Comparison of ENCODE assay signal across 8 mouse cellular contexts in genomic region chr4:123200771-123201185, GRCm38 (mm10). TPM values are rescaled to one million over a fixed set of nuclear protein-coding genes. Genes with fewer than 3 reads are reported as not detected.
A peak's percentile ranks its signal among the peaks of the same experiment; 100 is the strongest.
DNase-seq lines count a peak whose midpoint lies in the region; ATAC-seq and TF ChIP-seq lines count a peak whose summit lies in the region.

No protein-coding gene starts in this region.

- under 1% methylated on average over 15 of the region's 15 CpGs for WGBS in embryonic facial prominence, embryonic 12.5 days
- WGBS in heart, embryonic 13.5 days, result 1% methylated on average over 15 of the region's 15 CpGs
- 5% methylated on average over 15 of the region's 15 CpGs for WGBS in kidney, postnatal 0 days
- WGBS in liver, postnatal 0 days (ENCODE audit: insufficient replicate concordance), result 3% methylated on average over 15 of the region's 15 CpGs
- 2% methylated on average over 15 of the region's 15 CpGs for WGBS in neural tube, embryonic 15.5 days

- H3K4me1 ChIP-seq in CH12.LX (ENCODE audit: control insufficient read depth in 1 of 2, insufficient read depth in 2 of 2), result no peaks in the 10 kb centered on the region
- peaks cover 8% of the 10 kb centered on the region for H3K4me1 ChIP-seq in embryonic facial prominence, embryonic 12.5 days
- H3K4me1 ChIP-seq in heart, embryonic 13.5 days, result peaks cover 33% of the 10 kb centered on the region
- peaks cover 12% of the 10 kb centered on the region; the same call in 1 of the 2 replicates for H3K4me1 ChIP-seq in kidney, postnatal 0 days (replicated peaks; ENCODE audit: insufficient read depth, low read length)
- H3K4me1 ChIP-seq in liver, postnatal 0 days (ENCODE audit: insufficient read depth), result peaks cover 4% of the 10 kb centered on the region
- H3K4me1 ChIP-seq in neural tube, embryonic 15.5 days, result peaks cover 14% of the 10 kb centered on the region

- no peak for TF ChIP-seq POLR2A in CH12.LX (IDR thresholded peaks at IDR 0.05; ENCODE audit: low read depth, low read length)

- no peak overlapping the region for H3K27ac ChIP-seq in CH12.LX (ENCODE audit: insufficient read depth, low read depth)
- no peak overlapping the region for H3K27ac ChIP-seq in embryonic facial prominence, embryonic 12.5 days
- peak overlapping the region; percentile 65; the same call in 1 of the 2 replicates for H3K27ac ChIP-seq in heart, embryonic 13.5 days (replicated peaks)
- H3K27ac ChIP-seq in kidney, postnatal 0 days, result no peak overlapping the region
- no peak overlapping the region for H3K27ac ChIP-seq in liver, postnatal 0 days (ENCODE audit: low read depth)
- no peak overlapping the region for H3K27ac ChIP-seq in neural tube, embryonic 15.5 days (replicated peaks)

- peak; percentile 42 for DNase-seq in CH12.LX (ENCODE audit: extremely low read depth)
- DNase-seq in adrenal gland, postnatal 25 days, result peak; percentile 84
- peak; percentile 84 for DNase-seq in kidney, postnatal 0 days (ENCODE audit: low spot score)
- peak; percentile 71 for DNase-seq in liver, postnatal 0 days
- peak; percentile 76 for DNase-seq in thymus, postnatal 4 days

- dilution Hi-C loops in CH12.LX (cut with MboI; ENCODE audit: extremely low pct_ligation_motif_present, extremely low pct_unique_long_range_greater_than_20kb, low sequenced_read_pairs), result no loop called here

- TF ChIP-seq RAD21 in CH12.LX (IDR thresholded peaks at IDR 0.05; ENCODE audit: low read depth, low read length), result peak; percentile 23

- H3K9ac ChIP-seq in CH12.LX (ENCODE audit: insufficient read depth, low read depth), result no peak overlapping the region
- no peak overlapping the region for H3K9ac ChIP-seq in embryonic facial prominence, embryonic 12.5 days
- peak overlapping the region; percentile 77 for H3K9ac ChIP-seq in heart, embryonic 13.5 days
- no peak overlapping the region for H3K9ac ChIP-seq in kidney, postnatal 0 days (ENCODE audit: low read depth, low read length)
- H3K9ac ChIP-seq in liver, postnatal 0 days (replicated peaks), result no peak overlapping the region
- H3K9ac ChIP-seq in neural tube, embryonic 15.5 days (replicated peaks), result peak overlapping the region; percentile 40; the same call in 1 of the 2 replicates

- TF ChIP-seq CTCF in CH12.LX (conservative IDR thresholded peaks at IDR 0.05 in 1 of 2, IDR thresholded peaks at IDR 0.05 in 1 of 2; ENCODE audit: low read depth in 2 of 2, low read length in 2 of 2), result peak; percentile 66 to 73
- peak; percentile 85 for TF ChIP-seq CTCF in kidney, postnatal 0 days (IDR thresholded peaks at IDR 0.05; ENCODE audit: low read depth)
- TF ChIP-seq CTCF in liver, postnatal 0 days (IDR thresholded peaks at IDR 0.05; ENCODE audit: low read depth), result peak; percentile 85

- peaks cover 72% of the 10 kb centered on the region for H3K27me3 ChIP-seq in CH12.LX (replicated peaks)
- peaks cover 57% of the 10 kb centered on the region for H3K27me3 ChIP-seq in embryonic facial prominence, embryonic 12.5 days
- H3K27me3 ChIP-seq in heart, embryonic 13.5 days (replicated peaks), result peaks cover 77% of the 10 kb centered on the region
- 0 out of 2 replicates have a peak, but pooled peaks cover 7% of the 10 kb centered on the region for H3K27me3 ChIP-seq in kidney, postnatal 0 days (ENCODE audit: insufficient read depth, low read length)
- peaks cover 41% of the 10 kb centered on the region for H3K27me3 ChIP-seq in liver, postnatal 0 days (ENCODE audit: insufficient read depth, low read length)
- peaks cover 31% of the 10 kb centered on the region for H3K27me3 ChIP-seq in neural tube, embryonic 15.5 days (replicated peaks)

- no peak overlapping the region for H3K4me2 ChIP-seq in CH12.LX (ENCODE audit: insufficient read depth, low read depth, poor library complexity, severe bottlenecking)
- peak overlapping the region; percentile 78 for H3K4me2 ChIP-seq in embryonic facial prominence, embryonic 12.5 days (replicated peaks)
- peak overlapping the region; percentile 81 for H3K4me2 ChIP-seq in heart, embryonic 13.5 days
- H3K4me2 ChIP-seq in kidney, postnatal 0 days (ENCODE audit: low read length), result peak overlapping the region; percentile 69
- H3K4me2 ChIP-seq in liver, postnatal 0 days (ENCODE audit: low read depth, low read length), result peak overlapping the region; percentile 60
- H3K4me2 ChIP-seq in neural tube, embryonic 15.5 days, result peak overlapping the region; percentile 84

- H3K4me3 ChIP-seq in CH12.LX (replicated peaks in 1 of 3; ENCODE audit: low read depth in 2 of 3, low read length in 2 of 3, poor library complexity in 1 of 3), result no peak overlapping the region
- H3K4me3 ChIP-seq in embryonic facial prominence, embryonic 12.5 days, result peak overlapping the region; percentile 41
- peak overlapping the region; percentile 53 for H3K4me3 ChIP-seq in heart, embryonic 13.5 days
- H3K4me3 ChIP-seq in kidney, postnatal 0 days (replicated peaks; ENCODE audit: low read depth, low read length), result peak overlapping the region; percentile 33
- peak overlapping the region; percentile 31; the same call in 1 of the 2 replicates for H3K4me3 ChIP-seq in liver, postnatal 0 days (ENCODE audit: low read depth, low read length)
- peak overlapping the region; percentile 42 for H3K4me3 ChIP-seq in neural tube, embryonic 15.5 days (replicated peaks)

- H3K79me2 ChIP-seq in CH12.LX (replicated peaks; ENCODE audit: control insufficient read depth, extremely low read depth, insufficient read depth, poor library complexity, severe bottlenecking), result no peaks in the 10 kb centered on the region

- no peaks in the 10 kb centered on the region for H3K36me3 ChIP-seq in CH12.LX (replicated peaks in 1 of 2; ENCODE audit: control insufficient read depth in 1 of 2, insufficient read depth in 1 of 2, low read length in 1 of 2)
- H3K36me3 ChIP-seq in embryonic facial prominence, embryonic 12.5 days, result no peaks in the 10 kb centered on the region
- H3K36me3 ChIP-seq in heart, embryonic 13.5 days, result no peaks in the 10 kb centered on the region
- no peaks in the 10 kb centered on the region for H3K36me3 ChIP-seq in kidney, postnatal 0 days (ENCODE audit: insufficient read depth, low read length)
- no peaks in the 10 kb centered on the region for H3K36me3 ChIP-seq in liver, postnatal 0 days (replicated peaks; ENCODE audit: insufficient read depth, low read length)
- no peaks in the 10 kb centered on the region for H3K36me3 ChIP-seq in neural tube, embryonic 15.5 days

- ATAC-seq in embryonic facial prominence, embryonic 12.5 days (ENCODE audit: insufficient number of reproducible peaks, insufficient read depth, low FRiP score, low TSS enrichment), result no peak
- no peak for ATAC-seq in heart, embryonic 13.5 days (ENCODE audit: extremely low read depth, insufficient number of reproducible peaks, low FRiP score, low TSS enrichment)
- peak; percentile 47 for ATAC-seq in kidney, postnatal 0 days (replicated peaks; ENCODE audit: low FRiP score, low read depth)
- ATAC-seq in liver, postnatal 0 days, result no peak
- ATAC-seq in neural tube, embryonic 15.5 days (ENCODE audit: low FRiP score), result peak; percentile 83

- no peaks in the 10 kb centered on the region for H3K9me3 ChIP-seq in CH12.LX (replicated peaks; ENCODE audit: low read length)
- H3K9me3 ChIP-seq in embryonic facial prominence, embryonic 12.5 days, result no peaks in the 10 kb centered on the region
- no peaks in the 10 kb centered on the region for H3K9me3 ChIP-seq in heart, embryonic 13.5 days
- H3K9me3 ChIP-seq in kidney, postnatal 0 days (replicated peaks; ENCODE audit: low read length), result no peaks in the 10 kb centered on the region
- no peaks in the 10 kb centered on the region for H3K9me3 ChIP-seq in liver, postnatal 0 days (ENCODE audit: low read length)
- H3K9me3 ChIP-seq in neural tube, embryonic 15.5 days (replicated peaks), result no peaks in the 10 kb centered on the region

- in situ Hi-C loops in CH12.LX (cut with MboI; ENCODE audit: low pct_ligation_motif_present, low pct_unique_long_range_greater_than_20kb, low sequenced_read_pairs), result loop anchor here (5.0 kb wide), 1 partner anchor 43 kb away; no protein-coding TSS in a partner anchor

- TF ChIP-seq EP300 in CH12.LX (IDR thresholded peaks at IDR 0.05; ENCODE audit: low read length), result no peak
- no peak for TF ChIP-seq EP300 in liver, postnatal 0 days (IDR thresholded peaks at IDR 0.05; ENCODE audit: low read depth)

RNA-seq across cellular contexts. Expression of gene Nt5c1a, which starts 0.5 kb away (rescaled TPM):
- not detected in 2 replicates for total RNA-seq in CH12.LX (2012; rRNA removed)
- not detected in 2 replicates for total RNA-seq in CH12.LX (2014; rRNA removed)
- polyA plus RNA-seq in CH12.LX (2012; ENCODE audit: insufficient read length, low read depth), result not detected in 2 replicates
- 42.0 and 42.8 TPM in 2 replicates for total RNA-seq in adrenal gland, postnatal 25 days (2021)
- not detected in 2 replicates for polyA plus RNA-seq in embryonic facial prominence, embryonic 12.5 days (2016; fragmentation: Nextera tagmentation; extraction: Ambion mirVana)
- polyA plus RNA-seq in heart, embryonic 13.5 days (2015; fragmentation: Nextera tagmentation; extraction: Ambion mirVana), result 0.83 and 1.1 TPM in 2 replicates
- polyA plus RNA-seq in kidney, postnatal 0 days (2015; fragmentation: Nextera tagmentation; extraction: Ambion mirVana), result 0.47 and 0.71 TPM in 2 replicates
- polyA plus RNA-seq in liver, postnatal 0 days (2015; fragmentation: Nextera tagmentation; extraction: Ambion mirVana), result not detected in 2 replicates
- 0.17 TPM in 1 of 2 replicates, not detected in the other for polyA plus RNA-seq in neural tube, embryonic 15.5 days (2015; fragmentation: Nextera tagmentation; extraction: Ambion mirVana)

RNA-seq across cellular contexts. Expression of gene Hpcal4, which starts 17.8 kb away (rescaled TPM):
- total RNA-seq in CH12.LX (2012; rRNA removed) (not detected in 2 replicates), CH12.LX (2014; rRNA removed) (not detected in 2 replicates)
- not detected in 2 replicates for polyA plus RNA-seq in CH12.LX (2012; ENCODE audit: insufficient read length, low read depth)
- 2.0 and 3.6 TPM in 2 replicates for total RNA-seq in adrenal gland, postnatal 25 days (2021)
- 0.55 and 0.75 TPM in 2 replicates for polyA plus RNA-seq in embryonic facial prominence, embryonic 12.5 days (2016; fragmentation: Nextera tagmentation; extraction: Ambion mirVana)
- polyA plus RNA-seq in heart, embryonic 13.5 days (2015; fragmentation: Nextera tagmentation; extraction: Ambion mirVana), result 1.6 and 1.7 TPM in 2 replicates
- polyA plus RNA-seq in kidney, postnatal 0 days (2015; fragmentation: Nextera tagmentation; extraction: Ambion mirVana), result 3.7 and 3.8 TPM in 2 replicates
- polyA plus RNA-seq in liver, postnatal 0 days (2015; fragmentation: Nextera tagmentation; extraction: Ambion mirVana), result not detected in 2 replicates
- 33.2 and 34.4 TPM in 2 replicates for polyA plus RNA-seq in neural tube, embryonic 15.5 days (2015; fragmentation: Nextera tagmentation; extraction: Ambion mirVana)

RNA-seq across cellular contexts. Expression of gene Heyl, which starts 32.6 kb away (rescaled TPM):
- total RNA-seq in CH12.LX (2012; rRNA removed) (not detected in 2 replicates), CH12.LX (2014; rRNA removed) (not detected in 2 replicates)
- not detected in 2 replicates for polyA plus RNA-seq in CH12.LX (2012; ENCODE audit: insufficient read length, low read depth)
- total RNA-seq in adrenal gland, postnatal 25 days (2021), result 3.8 and 4.0 TPM in 2 replicates
- polyA plus RNA-seq in embryonic facial prominence, embryonic 12.5 days (2016; fragmentation: Nextera tagmentation; extraction: Ambion mirVana), result 7.2 and 7.9 TPM in 2 replicates
- polyA plus RNA-seq in heart, embryonic 13.5 days (2015; fragmentation: Nextera tagmentation; extraction: Ambion mirVana), result 9.2 and 9.3 TPM in 2 replicates
- 28.7 and 31.6 TPM in 2 replicates for polyA plus RNA-seq in kidney, postnatal 0 days (2015; fragmentation: Nextera tagmentation; extraction: Ambion mirVana)
- 0.78 and 0.81 TPM in 2 replicates for polyA plus RNA-seq in liver, postnatal 0 days (2015; fragmentation: Nextera tagmentation; extraction: Ambion mirVana)
- 5.6 and 9.6 TPM in 2 replicates for polyA plus RNA-seq in neural tube, embryonic 15.5 days (2015; fragmentation: Nextera tagmentation; extraction: Ambion mirVana)

Comparison
In these comparisons a context has a peak if more than half of its experiments do, and no peak if none do; other contexts are left out.
1. H3K4me3 ChIP-seq: peak in embryonic facial prominence, embryonic 12.5 days (single experiment), heart, embryonic 13.5 days (single experiment), kidney, postnatal 0 days (single experiment), liver, postnatal 0 days (single experiment) and neural tube, embryonic 15.5 days (single experiment); none in CH12.LX (0 of 3).
2. H3K9ac ChIP-seq: peak in heart, embryonic 13.5 days (single experiment) and neural tube, embryonic 15.5 days (single experiment); none in CH12.LX (single experiment), embryonic facial prominence, embryonic 12.5 days (single experiment), kidney, postnatal 0 days (single experiment) and liver, postnatal 0 days (single experiment).
3. ATAC-seq: peak in kidney, postnatal 0 days (single experiment) and neural tube, embryonic 15.5 days (single experiment); none in embryonic facial prominence, embryonic 12.5 days (single experiment), heart, embryonic 13.5 days (single experiment) and liver, postnatal 0 days (single experiment).
4. Peak in every context shown above with its lines, with median percentiles within 50 percentile points of each other: DNase-seq and CTCF ChIP-seq.